Mouse (Mus musculus): ENCODE measurements around the gene Tiparp. TPM values are rescaled to one million over a fixed set of nuclear protein-coding genes. Genes with fewer than 3 reads are reported as not detected.

The Tiparp gene
- polyA plus RNA-seq, 1 experiment from 2014 or later, result 47.5 TPM

DNA sequence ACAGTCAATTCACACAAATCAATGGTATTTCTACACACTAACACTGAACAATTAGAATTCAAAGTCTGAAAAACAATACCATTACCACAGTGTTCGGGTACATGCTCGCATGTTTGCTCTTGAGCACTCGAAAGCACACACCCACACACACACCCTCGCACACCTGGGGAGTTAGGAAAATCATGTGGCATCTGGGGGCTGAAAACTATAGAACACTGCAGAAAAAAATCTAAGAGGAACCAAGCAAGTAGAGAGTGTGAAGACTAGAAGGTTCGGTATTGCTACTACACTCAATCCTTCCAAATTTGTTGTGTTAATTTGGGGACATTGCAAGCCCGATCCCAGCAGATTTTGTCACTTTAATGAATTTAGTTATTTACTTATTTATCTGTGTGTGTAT, 64.6 kb downstream of the Tiparp start:
- no peaks in the 10 kb centered on the region for H3K9me3 ChIP-seq
- DNase-seq (ENCODE audit: low spot score), result no peak
- 93% methylated on average over 6 of the region's 6 CpGs for WGBS
- H3K36me3 ChIP-seq (replicated peaks), result no peaks in the 10 kb centered on the region
- peaks cover 19% of the 10 kb centered on the region for H3K4me1 ChIP-seq
- no peak overlapping the region for H3K27ac ChIP-seq (replicated peaks)
- H3K4me3 ChIP-seq, result no peak overlapping the region
- H3K27me3 ChIP-seq (replicated peaks; ENCODE audit: low read depth, poor library complexity, severe bottlenecking), result no peaks in the 10 kb centered on the region

DNA sequence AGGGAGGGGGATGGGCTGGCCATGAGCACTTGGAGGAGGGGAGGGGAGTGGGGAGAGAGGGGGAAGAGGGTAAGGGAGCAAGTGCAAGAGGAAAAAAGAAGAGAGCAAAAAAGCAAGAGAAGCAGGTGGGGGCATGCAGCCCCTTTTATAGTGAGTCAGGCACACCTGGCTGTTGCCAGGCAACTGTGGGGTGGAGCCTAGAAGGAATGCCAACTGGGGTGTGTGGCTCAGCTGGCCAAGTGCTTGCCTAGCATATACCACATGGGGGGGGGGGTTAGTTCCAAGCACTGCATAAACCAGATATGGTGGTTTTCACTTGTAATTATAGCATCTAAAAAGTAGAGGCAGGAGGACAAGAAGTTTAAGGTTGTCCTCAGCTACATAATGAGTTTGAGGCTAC, 66.3 kb downstream of the Tiparp start:
- H3K36me3 ChIP-seq (replicated peaks), result no peaks in the 10 kb centered on the region
- DNase-seq (ENCODE audit: low spot score), result no peak
- no peak overlapping the region for H3K4me3 ChIP-seq
- H3K27ac ChIP-seq (replicated peaks), result no peak overlapping the region
- no peaks in the 10 kb centered on the region for H3K9me3 ChIP-seq
- peaks cover 15% of the 10 kb centered on the region for H3K4me1 ChIP-seq
- H3K27me3 ChIP-seq (replicated peaks; ENCODE audit: low read depth, poor library complexity, severe bottlenecking), result no peaks in the 10 kb centered on the region

DNA sequence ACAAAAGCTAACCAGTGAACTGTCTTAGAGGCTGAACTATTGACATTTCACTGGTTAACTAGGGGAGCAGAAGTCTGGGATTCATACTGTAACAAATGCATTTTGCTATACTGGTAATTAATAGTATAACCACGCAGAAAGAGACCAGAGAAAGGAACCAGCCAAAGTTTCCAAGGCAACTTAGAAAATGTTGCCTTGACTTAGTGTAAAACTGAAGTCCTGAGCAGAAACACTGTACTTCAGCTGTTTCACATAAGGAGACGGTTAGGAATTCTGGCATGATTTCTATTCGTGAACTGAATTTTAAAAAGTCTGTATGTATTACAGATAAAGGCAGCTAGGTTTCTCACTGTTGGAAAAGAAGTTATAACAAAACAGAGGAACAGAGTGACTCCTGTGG, 67.0 kb downstream of the Tiparp start:
- peaks cover 15% of the 10 kb centered on the region for H3K4me1 ChIP-seq
- no peak overlapping the region for H3K27ac ChIP-seq (replicated peaks)
- 79% methylated on average over 3 of the region's 3 CpGs for WGBS

DNA sequence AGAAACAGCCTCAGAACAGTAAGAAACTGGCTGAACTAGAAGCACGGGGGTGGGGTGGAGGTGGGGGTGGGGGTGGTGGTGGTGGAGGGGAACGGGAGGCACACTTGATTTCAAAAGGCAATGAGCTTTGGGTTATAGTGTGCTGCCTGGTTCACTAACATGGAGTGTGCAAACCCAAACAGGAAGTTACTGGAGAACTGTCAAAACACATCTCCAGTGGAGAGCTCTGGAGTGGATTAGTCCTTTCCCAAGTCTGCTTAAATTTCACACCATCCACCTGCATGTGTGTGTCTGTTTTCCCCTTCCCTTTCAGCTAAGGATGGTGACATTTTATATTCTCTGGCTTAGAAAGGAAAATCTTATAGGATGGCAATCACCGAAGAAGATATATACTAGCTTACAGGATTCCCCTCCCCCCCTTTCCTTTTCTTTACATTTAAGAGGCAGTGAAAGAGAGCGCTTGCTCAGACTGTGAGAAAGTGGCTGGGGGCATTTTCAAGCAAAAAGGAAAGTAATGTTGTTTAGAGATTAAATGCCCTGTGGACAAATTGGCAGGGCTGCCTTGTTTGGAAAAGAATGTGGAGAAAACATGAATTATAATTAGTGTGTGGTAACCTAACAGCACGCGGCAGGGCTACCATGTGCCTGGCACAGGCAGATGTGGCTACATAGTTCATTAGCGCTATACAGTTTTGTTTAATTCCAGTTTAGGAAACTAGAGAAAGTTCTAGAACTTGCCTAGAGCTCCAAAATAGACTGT, 70.0 kb downstream of the Tiparp start:
- Histone ChIP-seq H3K27ac (replicated peaks) (peak overlapping the region; percentile 30; the same call in 1 of the 2 replicates), H3K4me3 (no peak overlapping the region), H3K36me3 (replicated peaks) (no peaks in the 10 kb centered on the region), H3K27me3 (replicated peaks; ENCODE audit: low read depth, poor library complexity, severe bottlenecking) (no peaks in the 10 kb centered on the region), H3K9me3 (no peaks in the 10 kb centered on the region), H3K4me1 (peaks cover 15% of the 10 kb centered on the region)
- no peak for DNase-seq (ENCODE audit: low spot score)
- 55% methylated on average over 7 of the region's 7 CpGs for whole genome bisulfite sequencing

More for the DNA sequence above, 67.0 kb downstream of the Tiparp start:
- no peaks in the 10 kb centered on the region for H3K9me3 ChIP-seq
- DNase-seq (ENCODE audit: low spot score), result no peak
- H3K27me3 ChIP-seq (replicated peaks; ENCODE audit: low read depth, poor library complexity, severe bottlenecking), result no peaks in the 10 kb centered on the region
- no peaks in the 10 kb centered on the region for H3K36me3 ChIP-seq (replicated peaks)
- H3K4me3 ChIP-seq, result no peak overlapping the region

DNA sequence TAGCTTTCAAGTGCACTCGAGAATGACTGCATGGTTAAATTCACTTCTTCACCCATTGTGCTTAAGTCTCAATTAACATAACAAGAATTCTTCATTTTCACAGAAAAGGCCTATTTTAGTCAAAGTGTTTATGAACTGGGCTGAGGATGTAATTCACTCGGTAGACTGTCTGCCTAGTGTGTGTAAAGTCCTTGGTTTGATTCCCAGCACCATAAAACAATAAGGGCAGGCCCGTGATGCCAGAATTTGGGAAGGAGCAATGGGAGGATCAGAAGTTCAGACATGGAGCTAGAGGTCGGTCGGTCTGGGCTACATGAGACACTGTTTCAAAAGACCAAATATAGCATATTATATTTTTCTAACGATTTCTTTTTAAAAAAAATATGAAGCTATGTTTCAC, 70.9 kb downstream of the Tiparp start:
- H3K27ac ChIP-seq (replicated peaks), result no peak overlapping the region
- H3K36me3 ChIP-seq (replicated peaks), result no peaks in the 10 kb centered on the region
- H3K27me3 ChIP-seq (replicated peaks; ENCODE audit: low read depth, poor library complexity, severe bottlenecking), result no peaks in the 10 kb centered on the region
- no peaks in the 10 kb centered on the region for H3K9me3 ChIP-seq
- no peak overlapping the region for H3K4me3 ChIP-seq
- no peak for DNase-seq (ENCODE audit: low spot score)
- H3K4me1 ChIP-seq, result peaks cover 15% of the 10 kb centered on the region
- 91% methylated on average over 6 of the region's 6 CpGs for WGBS

DNA sequence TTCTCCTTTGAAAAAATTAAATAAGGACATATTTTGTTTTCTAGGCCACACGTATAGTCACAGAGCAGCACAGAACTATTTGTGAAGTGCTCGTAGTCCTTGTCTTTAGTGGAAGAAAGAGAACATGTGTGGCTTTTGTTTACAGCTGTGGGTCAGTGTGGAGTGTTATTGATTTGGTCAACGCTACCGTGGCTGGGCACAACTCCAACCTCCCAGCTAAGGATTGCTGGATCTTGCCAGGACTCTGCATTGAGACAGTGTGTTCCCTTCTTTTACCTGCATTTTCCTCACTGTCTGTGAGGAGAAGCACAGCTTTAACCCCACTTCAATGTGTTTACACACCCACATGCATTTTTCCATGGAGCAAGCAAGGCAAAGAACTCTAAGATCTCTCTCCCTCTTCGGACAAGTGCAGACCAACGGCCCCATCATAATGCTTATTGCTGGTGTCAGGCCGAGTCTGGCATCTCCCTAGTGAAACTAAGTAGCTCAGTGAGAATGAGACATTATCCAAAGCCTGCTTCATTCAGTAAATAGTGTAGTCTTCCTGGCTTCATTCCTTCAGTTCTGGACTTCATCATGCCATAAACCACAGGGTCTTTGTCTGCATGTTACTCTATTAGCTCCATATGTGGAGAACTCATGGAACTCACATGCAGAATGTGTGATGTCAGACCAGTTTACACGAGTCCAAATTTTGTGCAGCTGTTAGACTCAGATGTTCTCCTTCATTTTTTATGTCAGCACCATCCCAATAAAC, 73.3 kb downstream of the Tiparp start:
- 86% methylated on average over 8 of the region's 8 CpGs for WGBS
- H3K4me3 ChIP-seq, result no peak overlapping the region
- H3K27me3 ChIP-seq (replicated peaks; ENCODE audit: low read depth, poor library complexity, severe bottlenecking), result no peaks in the 10 kb centered on the region
- peaks cover 13% of the 10 kb centered on the region for H3K4me1 ChIP-seq
- no peaks in the 10 kb centered on the region for H3K9me3 ChIP-seq
- H3K36me3 ChIP-seq (replicated peaks), result no peaks in the 10 kb centered on the region
- DNase-seq (ENCODE audit: low spot score), result no peak
- no peak overlapping the region for H3K27ac ChIP-seq (replicated peaks)

DNA sequence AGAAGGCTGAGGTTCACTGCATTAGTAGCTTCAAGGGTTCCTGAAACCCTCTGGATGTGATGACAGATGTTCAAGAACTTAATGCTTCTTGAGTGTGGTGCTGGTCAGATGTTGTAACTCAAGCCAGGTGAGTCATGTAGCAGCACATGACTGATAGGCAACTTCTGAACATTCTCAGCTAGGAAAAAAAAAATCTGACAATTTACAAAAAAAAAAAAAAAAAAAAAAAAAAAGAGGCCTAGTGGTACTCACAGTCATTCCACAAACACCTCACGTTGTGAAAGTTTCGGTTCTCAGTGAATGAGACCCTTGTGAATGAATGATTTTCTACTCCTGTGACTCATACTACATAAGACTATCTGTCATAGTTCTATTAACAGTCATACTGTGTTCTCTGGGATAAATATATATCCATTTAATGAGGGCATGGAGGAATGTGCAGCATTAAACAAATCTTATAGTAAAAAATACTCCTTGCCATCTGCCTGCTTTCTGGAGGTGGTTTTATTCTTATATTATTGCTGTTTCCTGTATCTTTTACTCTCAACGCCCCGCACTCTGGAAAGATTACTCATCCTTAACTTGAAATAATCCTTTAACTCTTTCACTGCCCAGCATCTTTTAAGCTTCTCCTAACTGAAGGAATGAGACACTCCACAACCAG, 75.3 kb downstream of the Tiparp start:
- H3K9me3 ChIP-seq, result no peaks in the 10 kb centered on the region
- no peak overlapping the region for H3K4me3 ChIP-seq
- H3K36me3 ChIP-seq (replicated peaks), result no peaks in the 10 kb centered on the region
- peaks cover 4% of the 10 kb centered on the region for H3K4me1 ChIP-seq
- no peak for DNase-seq (ENCODE audit: low spot score)
- H3K27me3 ChIP-seq (replicated peaks; ENCODE audit: low read depth, poor library complexity, severe bottlenecking), result no peaks in the 10 kb centered on the region
- no peak overlapping the region for H3K27ac ChIP-seq (replicated peaks)
- WGBS, result 73% methylated on average over 4 of the region's 4 CpGs

Other genes starting within 250 kb of the Tiparp start
- 226 and 227 TPM in 2 replicates for gene Ssr3, start 135.8 kb upstream of the Tiparp start, polyA plus RNA-seq (2016; fragmentation: Nextera tagmentation; extraction: Ambion mirVana)
- 4.0 and 5.3 TPM in 2 replicates for gene Lekr1, start 137.8 kb downstream of the Tiparp start, polyA plus RNA-seq (2016; fragmentation: Nextera tagmentation; extraction: Ambion mirVana)

Data from embryonic facial prominence, embryonic 10.5 days (tissue).